Mouse (Mus musculus): ENCODE measurements around the gene Btbd9. TPM values are rescaled to one million over a fixed set of nuclear protein-coding genes. Genes with fewer than 3 reads are reported as not detected.

The Btbd9 gene
- polyA plus RNA-seq, 1 experiment from 2014 or later: 79.2 TPM

DNA sequence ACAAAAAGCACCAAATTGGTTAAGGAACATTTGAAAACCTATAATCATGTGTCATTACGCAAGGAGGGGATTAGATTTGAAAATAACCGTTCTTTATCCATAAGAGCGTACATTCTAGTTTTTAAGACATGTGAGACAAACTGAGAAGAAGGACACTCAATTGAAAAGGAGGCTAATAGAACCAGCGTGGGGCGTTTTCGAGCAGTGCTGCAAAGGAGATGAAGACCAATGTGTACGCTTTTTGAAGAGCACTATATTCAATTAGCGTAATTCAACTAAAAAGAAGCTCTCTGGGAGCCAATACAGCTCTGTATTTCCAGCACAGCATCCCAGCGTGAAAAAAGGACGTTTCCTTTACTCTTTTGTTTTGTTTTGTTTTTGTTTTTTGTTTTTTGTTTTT is 103.5 kb downstream of the Btbd9 start:
- Histone ChIP-seq H3K27me3 (no peaks in the 10 kb centered on the region), H3K27ac (no peak overlapping the region), H3K4me1 (peaks cover 20% of the 10 kb centered on the region), H3K4me3 (no peak overlapping the region), H3K4me2 (no peak overlapping the region), H3K36me3 (no peaks in the 10 kb centered on the region), H3K9me3 (no peaks in the 10 kb centered on the region), H3K9ac (no peak overlapping the region)
- 74% methylated on average over 10 of the region's 10 CpGs for WGBS
- ATAC-seq (ENCODE audit: insufficient number of reproducible peaks, insufficient read depth, low FRiP score, low TSS enrichment, low read depth): no peak

DNA sequence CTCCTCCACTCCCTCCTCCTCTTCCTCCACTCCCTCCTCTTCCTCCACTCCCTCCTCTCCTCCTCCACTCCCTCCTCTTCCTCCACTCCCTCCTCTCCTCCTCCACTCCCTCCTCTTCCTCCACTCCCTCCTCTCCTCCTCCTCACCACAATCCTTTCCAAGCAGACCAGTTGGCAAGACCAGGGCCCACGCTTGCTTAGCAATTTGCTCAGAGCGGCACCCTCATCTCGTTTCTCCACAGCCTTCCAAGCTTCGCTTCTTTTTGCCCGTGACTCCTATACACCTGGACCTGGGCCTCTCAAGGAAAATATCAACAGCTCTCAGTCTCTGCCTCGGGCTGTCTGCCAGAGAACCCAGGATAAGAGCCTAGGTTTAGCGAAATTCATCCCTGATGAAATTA is 104.8 kb downstream of the Btbd9 start:
- H3K4me2 ChIP-seq: no peak overlapping the region
- peaks cover 28% of the 10 kb centered on the region for H3K4me1 ChIP-seq
- H3K9me3 ChIP-seq: no peaks in the 10 kb centered on the region
- no peaks in the 10 kb centered on the region for H3K36me3 ChIP-seq
- H3K4me3 ChIP-seq: no peak overlapping the region
- no peak overlapping the region for H3K9ac ChIP-seq
- no peaks in the 10 kb centered on the region for H3K27me3 ChIP-seq
- 61% methylated on average over 7 of the region's 7 CpGs for WGBS
- no peak for ATAC-seq (ENCODE audit: insufficient number of reproducible peaks, insufficient read depth, low FRiP score, low TSS enrichment, low read depth)
- H3K27ac ChIP-seq: no peak overlapping the region

DNA sequence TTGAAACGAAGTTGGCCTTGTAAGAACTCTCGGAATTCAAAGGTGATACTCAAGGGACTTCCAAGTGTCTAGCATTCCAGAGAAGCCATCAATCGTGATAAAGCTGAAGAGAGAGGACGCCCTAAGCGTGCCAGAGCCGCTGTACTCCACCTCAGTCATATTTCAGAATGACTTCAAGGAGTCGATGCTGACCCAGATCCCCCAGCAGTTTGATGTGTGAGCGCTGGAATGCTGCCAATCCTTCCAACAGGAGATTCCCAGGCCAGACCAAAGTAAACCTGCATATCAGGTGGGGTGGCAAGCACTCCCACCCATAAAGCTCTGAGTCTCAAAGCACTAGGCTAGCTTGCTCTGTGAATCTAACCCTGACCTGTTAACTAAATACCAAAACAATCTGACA is 105.5 kb downstream of the Btbd9 start:
- H3K27me3 ChIP-seq: no peaks in the 10 kb centered on the region
- 60% methylated on average over 8 of the region's 8 CpGs for WGBS
- ATAC-seq (ENCODE audit: insufficient number of reproducible peaks, insufficient read depth, low FRiP score, low TSS enrichment, low read depth): no peak
- no peaks in the 10 kb centered on the region for H3K9me3 ChIP-seq
- no peak overlapping the region for H3K4me2 ChIP-seq
- no peaks in the 10 kb centered on the region for H3K36me3 ChIP-seq
- H3K27ac ChIP-seq: no peak overlapping the region
- H3K9ac ChIP-seq: 0 out of 2 replicates have a peak overlapping the region, but pooled peaks have one; percentile 27
- no peak overlapping the region for H3K4me3 ChIP-seq
- H3K4me1 ChIP-seq: peaks cover 28% of the 10 kb centered on the region

DNA sequence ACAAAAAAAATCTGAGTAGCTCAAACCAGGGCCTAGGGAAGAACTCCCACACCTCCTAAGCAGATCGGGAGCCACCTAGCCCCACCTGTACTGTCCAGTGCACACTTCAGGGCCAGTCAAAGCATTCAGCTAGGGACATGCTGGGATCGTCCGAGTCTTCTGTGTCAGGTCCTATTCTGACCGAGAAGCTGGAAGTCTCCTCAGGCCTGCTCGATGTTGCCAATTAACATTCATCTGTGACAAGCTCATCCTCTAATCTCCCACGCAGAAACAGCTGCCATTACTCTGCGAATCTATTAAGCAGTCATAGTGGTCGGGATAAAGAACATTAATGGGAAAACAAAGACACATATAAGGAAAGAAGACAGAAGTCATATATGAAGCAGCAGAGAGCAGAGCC is 106.0 kb downstream of the Btbd9 start:
- Histone ChIP-seq H3K27me3 (no peaks in the 10 kb centered on the region), H3K4me3 (no peak overlapping the region), H3K4me2 (no peak overlapping the region), H3K4me1 (peaks cover 28% of the 10 kb centered on the region), H3K9ac (no peak overlapping the region), H3K27ac (no peak overlapping the region), H3K9me3 (no peaks in the 10 kb centered on the region), H3K36me3 (no peaks in the 10 kb centered on the region)
- ATAC-seq (ENCODE audit: insufficient number of reproducible peaks, insufficient read depth, low FRiP score, low TSS enrichment, low read depth): no peak
- WGBS: 75% methylated on average over 8 of the region's 8 CpGs

DNA sequence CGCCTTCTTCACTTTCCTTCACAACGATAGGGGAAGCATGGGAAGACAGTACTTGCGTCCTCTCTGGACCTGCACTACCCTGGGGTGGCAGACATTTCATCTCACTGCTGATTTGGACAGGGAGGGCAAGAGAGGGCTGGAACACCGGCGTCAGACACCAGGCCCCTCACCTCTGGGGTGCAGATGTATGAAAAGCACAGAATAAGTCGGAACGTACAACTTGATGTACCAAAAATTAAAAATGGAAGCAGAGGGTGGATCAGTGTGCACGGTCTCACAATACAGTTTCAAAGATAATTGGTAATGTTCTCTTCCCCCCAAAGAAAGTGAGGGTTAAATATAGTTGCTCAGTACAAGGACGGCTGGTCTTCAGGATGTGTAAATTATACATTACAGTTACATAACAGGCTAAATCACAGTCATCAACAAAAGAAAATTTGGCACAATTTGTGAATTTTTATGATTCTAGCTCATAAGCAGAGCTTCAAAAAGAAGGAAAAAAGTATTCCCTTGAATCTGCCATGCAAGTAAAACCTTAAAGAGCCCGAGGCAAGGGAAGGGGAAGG is 106.7 kb downstream of the Btbd9 start:
- Histone ChIP-seq H3K4me1 (peaks cover 28% of the 10 kb centered on the region), H3K27ac (no peak overlapping the region), H3K4me3 (no peak overlapping the region), H3K4me2 (no peak overlapping the region), H3K27me3 (no peaks in the 10 kb centered on the region), H3K36me3 (no peaks in the 10 kb centered on the region), H3K9me3 (no peaks in the 10 kb centered on the region), H3K9ac (no peak overlapping the region)
- WGBS: 82% methylated on average over 10 of the region's 10 CpGs
- no peak for ATAC-seq (ENCODE audit: insufficient number of reproducible peaks, insufficient read depth, low FRiP score, low TSS enrichment, low read depth)

DNA sequence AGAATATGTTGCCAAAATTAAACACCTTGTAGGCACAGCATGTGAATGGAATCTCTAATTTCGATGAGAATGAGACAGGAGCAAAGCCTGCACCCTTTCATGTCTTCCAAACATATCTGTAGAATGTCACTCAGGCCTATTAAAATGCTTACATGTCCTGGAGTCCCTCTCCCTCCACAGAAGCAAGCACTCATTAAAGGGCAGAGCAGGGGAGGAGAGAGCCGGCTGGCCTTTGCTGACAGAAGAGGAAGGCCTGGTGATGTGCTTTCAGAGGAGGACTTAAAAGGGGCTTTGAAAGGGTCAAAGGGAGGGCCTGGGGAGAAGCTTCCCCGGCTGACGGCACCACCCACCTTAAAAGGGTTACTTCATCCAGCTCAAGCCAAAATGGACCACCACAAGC is 107.9 kb downstream of the Btbd9 start:
- Histone ChIP-seq H3K4me1 (peaks cover 31% of the 10 kb centered on the region), H3K9ac (no peak overlapping the region), H3K36me3 (no peaks in the 10 kb centered on the region), H3K27me3 (no peaks in the 10 kb centered on the region), H3K27ac (no peak overlapping the region; the same call in 1 of the 2 replicates), H3K9me3 (no peaks in the 10 kb centered on the region), H3K4me3 (no peak overlapping the region), H3K4me2 (no peak overlapping the region)
- WGBS: 27% methylated on average over 4 of the region's 4 CpGs
- no peak for ATAC-seq (ENCODE audit: insufficient number of reproducible peaks, insufficient read depth, low FRiP score, low TSS enrichment, low read depth)

DNA sequence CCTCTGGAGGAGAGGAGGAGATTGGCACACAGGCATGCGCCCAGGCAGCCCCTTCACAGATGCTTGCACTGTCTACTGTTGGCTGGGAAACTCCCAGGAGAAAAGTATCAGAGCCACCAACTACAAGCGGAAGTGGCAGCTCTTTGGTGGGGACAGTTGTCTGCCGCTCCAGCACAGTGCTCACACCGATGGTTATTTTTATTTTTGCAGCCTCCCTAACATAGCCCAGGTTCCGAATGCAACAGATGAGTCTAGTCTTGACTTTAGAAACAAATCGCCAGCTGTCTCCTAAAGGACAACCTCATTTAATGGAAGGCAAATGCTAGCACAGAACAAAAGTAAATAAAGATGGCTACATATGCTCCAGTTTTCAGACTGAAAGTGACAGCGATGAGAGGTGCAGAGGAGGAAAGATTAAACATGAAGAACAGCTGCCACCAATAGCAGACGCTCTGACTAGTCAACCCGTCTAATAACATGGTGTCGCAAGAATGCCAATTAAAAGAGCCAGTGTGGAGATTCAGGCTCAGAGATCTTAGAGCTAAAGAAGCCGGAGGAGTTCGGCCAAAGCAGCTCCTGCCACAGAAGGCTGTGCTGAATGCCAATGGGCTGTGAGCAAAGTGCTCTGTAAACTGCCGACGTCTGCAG is 108.6 kb downstream of the Btbd9 start:
- no peaks in the 10 kb centered on the region for H3K9me3 ChIP-seq
- no peaks in the 10 kb centered on the region for H3K27me3 ChIP-seq
- H3K36me3 ChIP-seq: no peaks in the 10 kb centered on the region
- no peak overlapping the region for H3K4me3 ChIP-seq
- ATAC-seq (ENCODE audit: insufficient number of reproducible peaks, insufficient read depth, low FRiP score, low TSS enrichment, low read depth): no peak
- H3K27ac ChIP-seq: no peak overlapping the region
- H3K4me2 ChIP-seq: 0 out of 2 replicates have a peak overlapping the region, but pooled peaks have one; percentile 1
- H3K4me1 ChIP-seq: peaks cover 31% of the 10 kb centered on the region
- no peak overlapping the region for H3K9ac ChIP-seq
- WGBS: 55% methylated on average over 14 of the region's 14 CpGs

DNA sequence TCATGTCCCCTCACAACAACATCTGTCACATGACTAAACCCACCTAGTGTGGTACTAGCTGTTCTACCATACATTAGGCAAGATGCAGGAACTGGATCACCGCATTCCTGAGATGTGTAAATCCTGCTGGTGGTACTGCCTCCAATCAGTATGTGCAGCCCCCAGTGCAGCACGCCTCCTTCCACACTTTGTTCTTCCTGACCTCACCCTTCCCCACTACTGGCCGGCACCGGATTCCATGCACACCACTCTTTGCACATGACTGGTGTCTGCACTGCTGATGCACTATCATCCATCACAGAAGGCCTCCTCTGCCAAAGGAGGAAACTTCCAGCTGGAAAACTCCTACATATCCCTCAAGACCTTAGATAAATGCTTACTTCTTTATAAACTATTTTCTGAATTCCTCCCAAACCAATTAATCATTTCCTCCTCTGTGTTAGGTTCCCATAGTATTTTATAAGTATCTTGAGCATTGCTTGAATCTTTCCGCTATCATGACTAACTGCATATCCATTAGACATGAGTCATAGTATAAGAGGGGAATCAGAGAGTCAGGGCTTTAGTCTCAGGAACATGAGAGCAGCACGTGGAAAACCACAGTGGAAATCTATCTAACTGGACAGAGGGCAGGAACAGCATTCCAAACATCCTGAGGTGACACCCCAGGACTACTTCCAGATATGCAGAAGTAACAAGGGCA is 111.1 kb downstream of the Btbd9 start:
- no peaks in the 10 kb centered on the region for H3K27me3 ChIP-seq
- 78% methylated on average over 6 of the region's 6 CpGs for WGBS
- peaks cover 29% of the 10 kb centered on the region for H3K4me1 ChIP-seq
- no peaks in the 10 kb centered on the region for H3K36me3 ChIP-seq
- ATAC-seq (ENCODE audit: insufficient number of reproducible peaks, insufficient read depth, low FRiP score, low TSS enrichment, low read depth): no peak
- H3K9ac ChIP-seq: no peak overlapping the region
- no peak overlapping the region for H3K4me3 ChIP-seq
- H3K27ac ChIP-seq: no peak overlapping the region
- H3K4me2 ChIP-seq: no peak overlapping the region
- H3K9me3 ChIP-seq: no peaks in the 10 kb centered on the region

DNA sequence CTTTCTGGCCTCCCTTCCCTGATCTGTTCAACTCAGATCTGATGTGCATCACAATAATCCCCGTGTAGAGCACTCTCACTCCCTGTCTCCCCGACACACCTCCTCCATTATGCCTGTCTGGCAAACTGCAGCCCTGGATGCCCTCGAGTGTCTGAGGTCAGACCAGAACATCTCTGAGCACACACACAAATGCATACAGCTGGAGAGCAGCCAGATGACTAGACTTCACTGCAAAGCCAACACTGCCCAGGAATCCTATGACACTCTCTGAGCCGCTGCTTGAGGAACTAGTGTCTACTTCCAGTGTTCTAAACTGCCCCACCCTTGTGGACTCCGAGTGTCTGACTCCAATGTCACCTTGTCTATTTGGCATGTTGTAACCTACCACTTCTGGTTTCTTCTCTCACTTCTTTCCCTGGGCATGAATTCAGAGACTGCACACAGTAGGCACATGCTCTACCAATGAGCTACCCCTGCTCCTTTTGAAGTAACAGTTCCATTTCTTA is 112.0 kb downstream of the Btbd9 start:
- no peaks in the 10 kb centered on the region for H3K27me3 ChIP-seq
- H3K4me2 ChIP-seq: no peak overlapping the region
- H3K9ac ChIP-seq: no peak overlapping the region
- no peaks in the 10 kb centered on the region for H3K9me3 ChIP-seq
- ATAC-seq (ENCODE audit: insufficient number of reproducible peaks, insufficient read depth, low FRiP score, low TSS enrichment, low read depth): no peak
- WGBS: 52% methylated on average over 5 of the region's 5 CpGs
- peaks cover 28% of the 10 kb centered on the region for H3K4me1 ChIP-seq
- no peak overlapping the region for H3K4me3 ChIP-seq
- no peaks in the 10 kb centered on the region for H3K36me3 ChIP-seq
- H3K27ac ChIP-seq: no peak overlapping the region

DNA sequence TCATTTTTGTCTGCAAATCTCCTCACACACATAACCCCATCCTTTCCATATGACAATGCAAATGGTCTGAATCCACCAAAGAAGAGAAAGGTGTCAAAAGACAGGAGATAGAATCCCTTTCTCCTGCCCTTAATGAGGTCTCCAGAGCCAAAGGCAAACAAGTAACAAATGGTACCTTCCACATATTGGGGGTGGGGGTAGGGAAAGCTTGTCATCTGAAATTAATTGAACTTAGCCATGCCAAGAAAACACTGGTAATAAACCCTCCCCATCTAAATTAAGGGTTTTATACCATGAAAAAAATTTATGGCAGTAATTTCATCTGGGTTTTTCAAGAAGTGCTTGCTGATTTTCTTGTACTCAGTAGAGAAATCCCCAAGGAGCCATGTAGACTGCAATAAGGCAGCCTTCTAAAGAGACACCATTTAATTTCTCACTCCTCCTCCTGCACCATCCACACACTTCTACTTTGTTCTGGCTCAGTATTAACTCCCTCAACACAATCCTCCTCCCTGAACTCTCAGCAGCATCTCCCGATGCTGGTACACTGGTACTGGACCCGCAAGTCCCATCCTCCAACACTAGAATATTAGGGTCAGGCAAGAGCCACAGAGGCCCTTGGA is 115.5 kb downstream of the Btbd9 start:
- no peaks in the 10 kb centered on the region for H3K27me3 ChIP-seq
- H3K4me1 ChIP-seq: peaks cover 21% of the 10 kb centered on the region
- H3K4me3 ChIP-seq: no peak overlapping the region
- H3K9ac ChIP-seq: no peak overlapping the region
- no peak overlapping the region for H3K4me2 ChIP-seq
- no peak for ATAC-seq (ENCODE audit: insufficient number of reproducible peaks, insufficient read depth, low FRiP score, low TSS enrichment, low read depth)
- WGBS: 80% methylated on average over 2 of the region's 2 CpGs
- H3K36me3 ChIP-seq: no peaks in the 10 kb centered on the region
- no peaks in the 10 kb centered on the region for H3K9me3 ChIP-seq
- H3K27ac ChIP-seq: no peak overlapping the region

DNA sequence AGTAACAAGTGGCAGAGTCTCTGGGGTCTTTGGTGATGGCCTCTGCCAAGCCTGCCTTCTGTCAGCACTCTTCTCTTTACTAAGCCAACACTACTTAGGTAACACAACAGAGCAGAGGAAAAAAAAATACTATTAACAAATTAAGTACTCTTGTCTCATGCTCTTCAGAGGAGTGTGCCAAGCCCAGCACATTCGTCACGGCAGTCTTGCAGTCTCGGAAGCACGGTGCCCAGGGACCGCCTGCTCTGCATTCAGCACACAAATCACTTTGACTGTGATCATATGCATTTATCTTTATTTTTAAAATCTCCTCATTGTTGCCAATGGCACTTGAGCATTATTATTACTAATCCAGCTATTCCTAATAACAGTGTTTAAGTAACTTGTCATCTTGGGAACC is 116.6 kb downstream of the Btbd9 start:
- no peak overlapping the region for H3K27ac ChIP-seq
- peaks cover 21% of the 10 kb centered on the region for H3K4me1 ChIP-seq
- H3K9ac ChIP-seq: no peak overlapping the region
- H3K9me3 ChIP-seq: no peaks in the 10 kb centered on the region
- no peaks in the 10 kb centered on the region for H3K27me3 ChIP-seq
- H3K4me3 ChIP-seq: no peak overlapping the region
- WGBS: 70% methylated on average over 5 of the region's 5 CpGs
- no peaks in the 10 kb centered on the region for H3K36me3 ChIP-seq
- H3K4me2 ChIP-seq: no peak overlapping the region
- no peak for ATAC-seq (ENCODE audit: insufficient number of reproducible peaks, insufficient read depth, low FRiP score, low TSS enrichment, low read depth)

Data from embryonic facial prominence, embryonic 13.5 days (tissue).